Mouse (Mus musculus) adrenal gland, postnatal 36 days (tissue): Measurements from ENCODE around the gene Sp8. TPM values are rescaled to one million over a fixed set of nuclear protein-coding genes. Genes with fewer than 3 reads are reported as not detected.

Experiments used
- DNase-seq, 2 experiments: peaks; one replicate each; pipeline ENCODE4 v3.0.0; 2021; ENCODE audit warnings: mixed read lengths in 1 of 2
- total RNA-seq, 2 experiments: library from RNA; stranded (reverse); gene quantifications; 2 replicates each; pipeline ENCODE4 v1.2.3; 2021

Sp8 gene
- total RNA-seq, 2 experiments from 2014 or later: not detected

GRCm38 (mm10) chr12:118849203-118849861, 3.2 kb downstream of the Sp8 start:
- no peak for DNase-seq

DNA sequence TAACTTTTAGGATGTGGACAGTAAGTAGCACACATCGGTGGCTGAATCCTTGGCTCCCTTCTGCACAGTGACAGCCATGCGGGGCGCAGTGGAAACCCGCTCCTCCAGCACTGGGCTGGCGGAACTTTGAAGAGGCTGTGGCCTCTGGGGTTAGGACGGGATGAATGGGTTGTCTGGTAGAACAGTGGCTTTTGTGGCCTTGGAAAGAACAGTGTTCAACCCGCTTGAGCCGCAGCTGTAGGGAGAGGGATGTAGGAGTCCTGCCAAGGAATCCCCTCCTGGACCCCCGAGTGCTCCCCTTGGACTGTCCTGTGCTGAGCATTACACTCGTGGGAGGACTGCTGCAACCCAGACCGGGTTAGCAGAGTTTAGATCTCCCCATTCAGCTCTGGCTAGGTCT, 3.9 kb downstream of the Sp8 start:
- DNase-seq: no peak

GRCm38 (mm10) chr12:118850851-118851410, 4.8 kb downstream of the Sp8 start:
- no peak for DNase-seq

DNA sequence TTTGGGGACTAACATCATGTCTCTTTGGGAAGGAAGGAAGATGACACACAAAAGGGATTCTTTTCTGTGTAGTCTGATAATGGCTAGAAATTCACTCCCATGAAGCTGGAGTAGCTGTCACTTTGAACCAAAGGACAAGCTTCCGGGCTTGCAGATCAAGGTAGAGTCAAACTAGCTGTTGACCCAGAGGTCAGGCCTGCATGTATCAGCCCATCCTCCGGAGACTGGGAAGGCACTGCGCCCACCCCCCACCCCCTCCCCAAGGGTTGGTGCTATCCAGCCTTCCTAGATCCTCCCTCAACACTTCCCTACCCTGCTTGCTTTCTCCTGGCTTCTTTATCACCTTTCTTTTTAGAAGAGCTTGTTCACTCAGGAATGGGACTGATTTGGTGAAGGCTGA, 7.2 kb downstream of the Sp8 start:
- no peak for DNase-seq

DNA sequence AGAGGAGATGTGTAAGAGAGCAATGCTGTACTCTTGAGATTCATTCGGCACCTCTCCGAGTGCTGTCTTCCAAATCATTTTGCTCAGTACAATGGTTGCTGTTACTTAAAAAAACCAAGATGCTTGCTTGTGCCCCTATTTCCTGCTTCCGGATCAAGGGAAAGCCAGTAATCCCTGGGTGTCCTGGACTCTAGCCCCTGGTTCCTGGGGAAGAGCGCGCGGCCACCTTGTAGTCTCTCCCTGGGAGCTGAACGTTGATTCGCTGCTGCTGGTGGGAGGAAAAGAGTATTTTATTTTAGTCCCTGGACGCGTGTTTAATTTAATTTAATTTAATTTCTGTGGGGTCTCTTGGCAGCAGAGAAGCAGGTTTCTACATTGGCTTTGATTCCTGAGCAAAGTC, 8.3 kb downstream of the Sp8 start:
- no peak for DNase-seq

- DNase-seq: peak; percentile 77
These were observed 8.8 kb downstream of the Sp8 start for GRCm38 (mm10) chr12:118854831-118855453.

DNA sequence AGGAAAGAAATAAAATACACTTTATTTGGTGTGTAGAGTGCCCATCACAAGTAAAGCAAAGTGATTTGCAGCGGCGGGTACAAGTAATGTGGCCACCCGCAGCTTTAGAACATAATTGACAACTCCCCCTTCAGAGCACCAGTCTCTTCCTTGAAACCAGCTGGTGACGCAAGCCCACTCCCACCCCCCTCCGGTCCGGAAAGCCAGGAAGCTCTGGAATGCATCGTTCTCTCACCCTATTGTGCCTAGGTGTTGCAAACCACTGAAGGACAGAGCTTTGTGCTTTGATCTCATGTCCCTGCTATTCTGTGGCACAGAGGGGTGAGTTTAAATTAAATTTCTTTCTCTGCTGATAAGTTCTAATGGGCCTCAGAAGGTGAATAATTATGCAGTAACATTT, 10.0 kb downstream of the Sp8 start:
- no peak for DNase-seq

DNA sequence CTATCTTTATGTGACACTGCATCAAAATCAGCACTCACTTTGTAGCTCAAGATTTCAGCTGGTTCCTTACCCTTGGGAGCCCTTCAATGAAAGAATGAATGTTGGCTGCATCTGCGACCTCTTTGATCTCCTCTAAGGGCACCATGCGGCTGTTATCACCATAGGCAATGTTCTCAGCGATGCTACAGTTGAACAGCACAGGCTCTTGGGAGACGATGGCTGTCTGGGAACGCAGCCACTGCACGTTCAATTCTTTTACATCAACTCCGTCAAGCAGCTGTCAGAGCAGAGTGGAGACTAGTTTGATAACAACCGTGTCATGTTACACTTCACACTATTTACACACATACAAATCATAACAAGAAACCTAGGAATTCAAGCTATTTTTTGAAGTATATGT, 26.5 kb downstream of the Sp8 start:
- DNase-seq: no peak

DNA sequence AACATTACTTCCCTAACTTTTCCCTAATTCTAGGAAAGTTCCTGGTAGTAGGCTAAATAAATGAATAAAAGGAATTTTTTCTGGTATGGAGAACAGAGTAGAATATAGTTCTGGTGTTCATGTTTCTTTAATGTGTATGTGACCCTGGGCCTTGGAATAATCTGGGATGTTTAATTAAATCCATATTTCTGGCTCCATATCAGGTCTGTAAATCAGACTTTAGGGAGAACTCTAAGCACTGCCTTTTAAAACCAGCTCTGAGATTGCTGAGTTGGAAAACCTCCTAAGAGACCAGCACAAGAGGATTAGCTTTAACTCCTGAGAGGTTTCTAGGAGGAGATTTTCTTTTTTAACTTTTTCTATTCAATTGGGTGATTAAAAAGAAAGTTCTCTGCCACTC, 36.7 kb downstream of the Sp8 start:
- no peak for DNase-seq

DNA sequence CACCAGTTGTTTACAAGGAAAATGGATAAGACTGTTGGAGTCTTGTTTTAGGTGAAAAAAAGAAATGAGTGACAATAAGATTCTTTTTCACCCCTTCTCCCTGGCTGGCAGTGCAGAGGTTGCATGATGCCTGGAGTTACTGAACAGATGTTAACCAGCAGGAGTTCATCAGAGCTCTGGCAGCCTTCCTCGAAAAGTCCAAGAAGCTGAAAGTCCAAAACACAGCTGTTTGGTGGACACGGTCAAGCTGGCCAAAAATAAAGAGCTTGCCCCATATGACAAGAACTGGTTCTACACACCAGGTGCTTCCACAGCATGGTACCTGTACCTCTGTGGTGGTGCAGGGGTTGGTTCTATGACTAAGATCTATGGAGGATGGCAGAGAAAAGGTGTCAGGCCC, 41.8 kb downstream of the Sp8 start:
- DNase-seq: no peak

Other genes starting within 250 kb of the Sp8 start
- not detected for gene Abcb5, start 120.1 kb downstream of the Sp8 start, total RNA-seq